Mouse (Mus musculus) hindbrain, embryonic 12.5 days (tissue): ENCODE results near the gene Csl. TPM values are rescaled to one million over a fixed set of nuclear protein-coding genes. Genes with fewer than 3 reads are reported as not detected.

ENCODE experiments used
- ATAC-seq: fragments of 200-750 bp; cut with Nextera tagmentation; 2 replicates; pipeline ENCODE4 v1.8.0; 2017; ENCODE audit warnings: moderate TSS enrichment; ENCODE audit not compliant: low FRiP score
- H3K27ac ChIP-seq: fragments of 300-500 bp; sonication (generic); 2 replicates; pipeline ENCODE4 v1.5.1; 2016; ENCODE audit warnings: mild to moderate bottlenecking
- H3K27me3 ChIP-seq: fragments of 300-500 bp; sonication (generic); 2 replicates; pipeline ENCODE4 v1.6.1; 2016; ENCODE audit warnings: mild to moderate bottlenecking
- H3K36me3 ChIP-seq: fragments of 300-500 bp; sonication (generic); 2 replicates; pipeline ENCODE4 v1.6.1; 2016; ENCODE audit warnings: mild to moderate bottlenecking
- H3K4me1 ChIP-seq: fragments of 300-500 bp; sonication (generic); 2 replicates; pipeline ENCODE4 v1.6.1; 2016
- H3K4me2 ChIP-seq: fragments of 300-500 bp; sonication (generic); replicated peaks from 2 replicates; pipeline ENCODE4 v1.6.1; 2016; ENCODE audit warnings: mild to moderate bottlenecking
- H3K4me3 ChIP-seq: fragments of 300-500 bp; sonication (generic); 2 replicates; pipeline ENCODE4 v1.5.1; 2016; ENCODE audit warnings: mild to moderate bottlenecking
- H3K9ac ChIP-seq: fragments of 300-500 bp; sonication (generic); 2 replicates; pipeline ENCODE4 v1.6.1; 2016; ENCODE audit warnings: mild to moderate bottlenecking, moderate library complexity
- H3K9me3 ChIP-seq: fragments of 300-500 bp; sonication (generic); replicated peaks from 2 replicates; pipeline ENCODE4 v1.6.1; 2016; ENCODE audit warnings: mild to moderate bottlenecking
- WGBS: fragments of 180-500 bp; shearing (Covaris S2); methylation state at CpG from one replicate; pipeline ENCODE4 v1.1.7; 2016; 5-methylcytosine and 5-hydroxymethylcytosine counted together
- polyA plus RNA-seq: library from polyadenylated mRNA; unstranded; fragments of >200 nt; fragmentation: Nextera tagmentation; extraction: Ambion mirVana; gene quantifications from 2 replicates; pipeline ENCODE4 v1.2.1, GENCODE M21; 2016

Gene Csl
- 0.12 TPM in 1 of 2 replicates, not detected in the other for polyA plus RNA-seq

GRCm38 (mm10) chr10:99759558-99759957 is at the start of gene Csl:
TSS of gene Csl (minus strand) at chr10:99759658.
- Histone ChIP-seq H3K27ac (no peak within 1 kb of the TSS), H3K4me2 (no peak within 1 kb of the TSS), H3K9me3 (no peaks in the 10 kb centered on the region), H3K4me1 (no peaks in the 10 kb centered on the region), H3K4me3 (no peak within 1 kb of the TSS), H3K36me3 (no peaks in the 10 kb centered on the region), H3K27me3 (no peaks in the 10 kb centered on the region), H3K9ac (no peak within 1 kb of the TSS)
- ATAC-seq = no peak
- WGBS = 93% methylated on average over 9 of the region's 9 CpGs

GRCm38 (mm10) chr10:99789418-99789817 is 30.0 kb upstream of the Csl start:
- Histone ChIP-seq H3K27ac (no peak overlapping the region), H3K9ac (no peak overlapping the region), H3K4me2 (no peak overlapping the region), H3K27me3 (no peaks in the 10 kb centered on the region), H3K4me3 (no peak overlapping the region), H3K36me3 (no peaks in the 10 kb centered on the region), H3K4me1 (no peaks in the 10 kb centered on the region), H3K9me3 (no peaks in the 10 kb centered on the region)
- WGBS = 78% methylated on average over 2 of the region's 2 CpGs
- no peak for ATAC-seq

- Histone ChIP-seq H3K4me1 (no peaks in the 10 kb centered on the region), H3K9me3 (no peaks in the 10 kb centered on the region), H3K36me3 (no peaks in the 10 kb centered on the region), H3K4me2 (no peak overlapping the region), H3K4me3 (no peak overlapping the region), H3K27ac (no peak overlapping the region), H3K9ac (no peak overlapping the region), H3K27me3 (no peaks in the 10 kb centered on the region)
- 89% methylated on average over 12 of the region's 12 CpGs for WGBS
- ATAC-seq = no peak
Measured at GRCm38 (mm10) chr10:99774228-99775120, 15.0 kb upstream of the Csl start.

GRCm38 (mm10) chr10:99750146-99750545 is 9.3 kb downstream of the Csl start:
- no peaks in the 10 kb centered on the region for H3K9me3 ChIP-seq
- H3K27ac ChIP-seq = no peak overlapping the region
- no peak overlapping the region for H3K4me2 ChIP-seq
- ATAC-seq = no peak
- 89% methylated on average over 2 of the region's 2 CpGs for WGBS
- H3K4me1 ChIP-seq = no peaks in the 10 kb centered on the region
- no peak overlapping the region for H3K4me3 ChIP-seq
- H3K9ac ChIP-seq = no peak overlapping the region
- no peaks in the 10 kb centered on the region for H3K36me3 ChIP-seq
- H3K27me3 ChIP-seq = no peaks in the 10 kb centered on the region

GRCm38 (mm10) chr10:99748668-99749260 is 10.7 kb downstream of the Csl start:
- H3K36me3 ChIP-seq = no peaks in the 10 kb centered on the region
- 74% methylated on average over 2 of the region's 2 CpGs for WGBS
- H3K4me3 ChIP-seq = no peak overlapping the region
- H3K27me3 ChIP-seq = no peaks in the 10 kb centered on the region
- H3K9me3 ChIP-seq = no peaks in the 10 kb centered on the region
- no peak for ATAC-seq
- no peak overlapping the region for H3K9ac ChIP-seq
- H3K27ac ChIP-seq = no peak overlapping the region
- H3K4me2 ChIP-seq = no peak overlapping the region
- no peaks in the 10 kb centered on the region for H3K4me1 ChIP-seq

GRCm38 (mm10) chr10:99748009-99748408 is 11.4 kb downstream of the Csl start:
- ATAC-seq = no peak
- no peak overlapping the region for H3K4me2 ChIP-seq
- no peaks in the 10 kb centered on the region for H3K9me3 ChIP-seq
- no peak overlapping the region for H3K9ac ChIP-seq
- 60% methylated on average over 2 of the region's 2 CpGs for WGBS
- no peak overlapping the region for H3K4me3 ChIP-seq
- H3K27ac ChIP-seq = no peak overlapping the region
- H3K36me3 ChIP-seq = no peaks in the 10 kb centered on the region
- no peaks in the 10 kb centered on the region for H3K27me3 ChIP-seq
- no peaks in the 10 kb centered on the region for H3K4me1 ChIP-seq

GRCm38 (mm10) chr10:99741609-99742280 is 17.7 kb downstream of the Csl start:
- no peaks in the 10 kb centered on the region for H3K36me3 ChIP-seq
- H3K27ac ChIP-seq = no peak overlapping the region
- H3K4me1 ChIP-seq = no peaks in the 10 kb centered on the region
- H3K9ac ChIP-seq = no peak overlapping the region
- no peak overlapping the region for H3K4me3 ChIP-seq
- H3K9me3 ChIP-seq = no peaks in the 10 kb centered on the region
- H3K4me2 ChIP-seq = no peak overlapping the region
- ATAC-seq = no peak
- no peaks in the 10 kb centered on the region for H3K27me3 ChIP-seq

GRCm38 (mm10) chr10:99713129-99713528 is 46.3 kb downstream of the Csl start:
- Histone ChIP-seq H3K27me3 (no peaks in the 10 kb centered on the region), H3K9me3 (no peaks in the 10 kb centered on the region), H3K4me3 (no peak overlapping the region), H3K27ac (no peak overlapping the region), H3K36me3 (no peaks in the 10 kb centered on the region), H3K4me1 (no peaks in the 10 kb centered on the region), H3K9ac (no peak overlapping the region), H3K4me2 (no peak overlapping the region)
- no peak for ATAC-seq
- 57% methylated on average over 2 of the region's 2 CpGs for WGBS

- Histone ChIP-seq H3K27ac (no peak overlapping the region), H3K4me1 (no peaks in the 10 kb centered on the region), H3K9me3 (no peaks in the 10 kb centered on the region), H3K36me3 (no peaks in the 10 kb centered on the region), H3K27me3 (no peaks in the 10 kb centered on the region), H3K4me3 (no peak overlapping the region), H3K4me2 (no peak overlapping the region), H3K9ac (no peak overlapping the region)
- 87% methylated on average over 1 of the region's 1 CpGs for WGBS
- no peak for ATAC-seq
Measured at GRCm38 (mm10) chr10:99711567-99711966, 47.9 kb downstream of the Csl start.
